ENCODE assay signal across 27 mouse cellular contexts in genomic region chr9:22121545-22121944, GRCm38 (mm10). TPM values are rescaled to one million over a fixed set of nuclear protein-coding genes. Genes with fewer than 3 reads are reported as not detected.
DNase-seq lines count a peak whose midpoint lies in the region; ATAC-seq and TF ChIP-seq lines count a peak whose summit lies in the region.
"Had no signal": no experiment of that assay in that cellular context is flagged by ENCODE, and none has a peak within 500 bp of the region (broad histone marks: within the 10 kb centered on the region; RNA-seq: fewer than 3 reads in every experiment).

No protein-coding gene starts in this region.

- intact Hi-C loops in gastrocnemius, postnatal 14 days (cut with DNase I; ENCODE audit: low total_unique reads): no loop called here

- no peak for DNase-seq in G1E (ENCODE audit: low spot score)
- DNase-seq in liver, embryonic 13.5 days: peak; percentile 61
- DNase-seq in gastrocnemius, postnatal 14 days: no peak
- DNase-seq in right cerebral cortex, postnatal 25 days: no peak
- DNase-seq: adrenal gland, postnatal 25 days; cerebellum, adult 18-20 months; cerebellum, postnatal 10 days; forebrain, postnatal 0 days; heart, postnatal 14 days; kidney, adult 8-10 months; kidney, postnatal 4 days; lung, adult 2 months; lung, postnatal 10 days had no signal

- peaks cover 7% of the 10 kb centered on the region for H3K36me3 ChIP-seq in G1E (replicated peaks)
- peaks cover 14% of the 10 kb centered on the region for H3K36me3 ChIP-seq in liver, embryonic 13.5 days
- H3K36me3 ChIP-seq in midbrain, embryonic 13.5 days: no peaks in the 10 kb centered on the region
- H3K36me3 ChIP-seq: embryonic facial prominence, embryonic 13.5 days; forebrain, embryonic 12.5 days; intestine, embryonic 15.5 days; limb, embryonic 13.5 days; midbrain, embryonic 12.5 days had no signal

- H3K27ac ChIP-seq in liver, embryonic 13.5 days: peak overlapping the region; percentile 87
- H3K27ac ChIP-seq in midbrain, embryonic 13.5 days: no peak overlapping the region
- H3K27ac ChIP-seq: embryonic facial prominence, embryonic 13.5 days; forebrain, embryonic 12.5 days; intestine, embryonic 15.5 days; kidney, postnatal 0 days; limb, embryonic 13.5 days; midbrain, embryonic 12.5 days had no signal

- ATAC-seq in G1E (ENCODE audit: extremely low read depth, insufficient number of reproducible peaks, low FRiP score, poor library complexity, severe bottlenecking): peak; percentile 62
- peak; percentile 59 for ATAC-seq in erythroblast, adult 5-6 weeks (replicated peaks; ENCODE audit: low FRiP score, poor library complexity, severe bottlenecking)
- peak; percentile 70 for ATAC-seq in liver, embryonic 13.5 days (ENCODE audit: low read depth)
- peak; percentile 51; the same call in 1 of the 2 replicates for ATAC-seq in megakaryocyte-erythroid progenitor cell, adult 5-6 weeks (replicated peaks; ENCODE audit: low FRiP score, low TSS enrichment, poor library complexity, severe bottlenecking)
- ATAC-seq in midbrain, embryonic 13.5 days: no peak
- ATAC-seq: CD4-positive, CD25-positive, alpha-beta regulatory T cell, adult 4 months; forebrain, postnatal 0 days; hindbrain, embryonic 16.5 days; intestine, embryonic 15.5 days had no signal

- peak overlapping the region; percentile 35 for H3K4me2 ChIP-seq in liver, embryonic 13.5 days
- H3K4me2 ChIP-seq in midbrain, embryonic 13.5 days (replicated peaks): no peak overlapping the region
- H3K4me2 ChIP-seq: embryonic facial prominence, embryonic 13.5 days; forebrain, embryonic 12.5 days; intestine, embryonic 15.5 days; limb, embryonic 13.5 days; midbrain, embryonic 12.5 days had no signal

- H3K4me1 ChIP-seq in G1E (ENCODE audit: insufficient read depth, low read depth, low read length): peaks cover 74% of the 10 kb centered on the region
- H3K4me1 ChIP-seq in liver, embryonic 13.5 days (replicated peaks): peaks cover 86% of the 10 kb centered on the region
- peaks cover 9% of the 10 kb centered on the region for H3K4me1 ChIP-seq in midbrain, embryonic 13.5 days (replicated peaks)

- no peaks in the 10 kb centered on the region for H3K27me3 ChIP-seq in G1E (ENCODE audit: insufficient read depth, low read length)
- no peaks in the 10 kb centered on the region for H3K27me3 ChIP-seq in liver, embryonic 13.5 days
- H3K27me3 ChIP-seq in midbrain, embryonic 13.5 days: peaks cover 6% of the 10 kb centered on the region; the same call in 1 of the 2 replicates
- H3K27me3 ChIP-seq: forebrain, embryonic 12.5 days; intestine, embryonic 15.5 days; limb, embryonic 13.5 days had no signal

- H3K4me3 ChIP-seq in G1E (ENCODE audit: low read depth, low read length): no peak overlapping the region; the same call in 1 of the 2 replicates
- no peak overlapping the region for H3K4me3 ChIP-seq in liver, embryonic 13.5 days (replicated peaks)
- H3K4me3 ChIP-seq in midbrain, embryonic 13.5 days (replicated peaks): no peak overlapping the region
- H3K4me3 ChIP-seq: embryonic facial prominence, embryonic 13.5 days; erythroblast, embryonic 14.5 days; forebrain, embryonic 12.5 days; intestine, embryonic 15.5 days; limb, embryonic 13.5 days; midbrain, embryonic 12.5 days had no signal

- H3K9me3 ChIP-seq in G1E (replicated peaks): 0 out of 2 replicates have a peak, but pooled peaks cover 2% of the 10 kb centered on the region
- H3K9me3 ChIP-seq in liver, embryonic 13.5 days (replicated peaks): no peaks in the 10 kb centered on the region
- no peaks in the 10 kb centered on the region for H3K9me3 ChIP-seq in midbrain, embryonic 13.5 days
- H3K9me3 ChIP-seq: embryonic facial prominence, embryonic 13.5 days; forebrain, embryonic 12.5 days; intestine, embryonic 15.5 days; limb, embryonic 13.5 days; midbrain, embryonic 12.5 days had no signal

- peak overlapping the region; percentile 37; the same call in 1 of the 2 replicates for H3K9ac ChIP-seq in liver, embryonic 13.5 days
- H3K9ac ChIP-seq in midbrain, embryonic 13.5 days (replicated peaks): no peak overlapping the region
- H3K9ac ChIP-seq: embryonic facial prominence, embryonic 13.5 days; forebrain, embryonic 12.5 days; forebrain, postnatal 0 days; intestine, embryonic 15.5 days; limb, embryonic 13.5 days; midbrain, embryonic 12.5 days had no signal

- TF ChIP-seq CTCF in G1E (IDR thresholded peaks at IDR 0.05; ENCODE audit: low read depth, low read length): no peak

RNA-seq across cellular contexts. Expression of gene Elof1, which starts 4.6 kb away (rescaled TPM):
- total RNA-seq in G1E (2014; fragmentation: Nextera tagmentation) (88.3 and 119 TPM in 2 replicates), G1E (2017) (66.7 and 86.0 TPM in 2 replicates)
- polyA plus RNA-seq in G1E (2012): 90.8 and 98.4 TPM in 2 replicates
- 28.4 and 30.7 TPM in 2 replicates for total RNA-seq in erythroblast, adult 5-6 weeks (2015; ENCODE audit: low replicate concordance)
- 14.1 and 15.8 TPM in 2 replicates for total RNA-seq in erythroblast, adult 5-6 weeks (2017; ENCODE audit: low replicate concordance)
- 103 and 109 TPM in 2 replicates for polyA plus RNA-seq in liver, embryonic 13.5 days (2015; fragmentation: Nextera tagmentation; extraction: Ambion mirVana)
- 95.3 and 98.7 TPM in 2 replicates for total RNA-seq in megakaryocyte-erythroid progenitor cell, adult 5-6 weeks (2014; fragmentation: Nextera tagmentation)
- total RNA-seq in megakaryocyte-erythroid progenitor cell, adult 5-6 weeks (2017): 31.1 and 51.7 TPM in 2 replicates
- polyA plus RNA-seq in midbrain, embryonic 13.5 days (2015; fragmentation: Nextera tagmentation; extraction: Ambion mirVana): 185 and 190 TPM in 2 replicates
- 10 to 100 TPM; 30.1 to 32.7 TPM for total RNA-seq in gastrocnemius, postnatal 14 days (2021)

RNA-seq across cellular contexts. Expression of gene Acp5, which starts 14.0 kb away (rescaled TPM):
- 17.1 and 24.2 TPM in 2 replicates for total RNA-seq in G1E (2014; fragmentation: Nextera tagmentation)
- total RNA-seq in G1E (2017): 10.3 and 13.0 TPM in 2 replicates
- polyA plus RNA-seq in G1E (2012): 27.6 and 28.5 TPM in 2 replicates
- 10.8 and 20.7 TPM in 2 replicates for total RNA-seq in erythroblast, adult 5-6 weeks (2015; ENCODE audit: low replicate concordance)
- total RNA-seq in erythroblast, adult 5-6 weeks (2017; ENCODE audit: low replicate concordance): 9.8 and 18.1 TPM in 2 replicates
- polyA plus RNA-seq in liver, embryonic 13.5 days (2015; fragmentation: Nextera tagmentation; extraction: Ambion mirVana): 184 and 187 TPM in 2 replicates
- 11.3 and 19.4 TPM in 2 replicates for total RNA-seq in megakaryocyte-erythroid progenitor cell, adult 5-6 weeks (2014; fragmentation: Nextera tagmentation)
- 2.2 and 6.5 TPM in 2 replicates for total RNA-seq in megakaryocyte-erythroid progenitor cell, adult 5-6 weeks (2017)
- 0.42 and 0.64 TPM in 2 replicates for polyA plus RNA-seq in midbrain, embryonic 13.5 days (2015; fragmentation: Nextera tagmentation; extraction: Ambion mirVana)
- 1 to 10 TPM in 1 of 2 experiments, under 1 TPM in 1; 0.55 to 1.1 TPM for total RNA-seq in gastrocnemius, postnatal 14 days (2021)

RNA-seq across cellular contexts. Expression of gene Cnn1, which starts 22.5 kb away (rescaled TPM):
- not detected in 2 replicates for total RNA-seq in G1E (2014; fragmentation: Nextera tagmentation)
- 0.05 and 0.17 TPM in 2 replicates for total RNA-seq in G1E (2017)
- polyA plus RNA-seq in G1E (2012): not detected in 2 replicates
- total RNA-seq in erythroblast, adult 5-6 weeks (2015; ENCODE audit: low replicate concordance): not detected in 2 replicates
- not detected in 2 replicates for total RNA-seq in erythroblast, adult 5-6 weeks (2017; ENCODE audit: low replicate concordance)
- 1.9 and 3.6 TPM in 2 replicates for polyA plus RNA-seq in liver, embryonic 13.5 days (2015; fragmentation: Nextera tagmentation; extraction: Ambion mirVana)
- not detected in 2 replicates for total RNA-seq in megakaryocyte-erythroid progenitor cell, adult 5-6 weeks (2014; fragmentation: Nextera tagmentation)
- total RNA-seq in megakaryocyte-erythroid progenitor cell, adult 5-6 weeks (2017): 0.19 TPM in 1 of 2 replicates, not detected in the other
- polyA plus RNA-seq in midbrain, embryonic 13.5 days (2015; fragmentation: Nextera tagmentation; extraction: Ambion mirVana): 1.7 and 2.0 TPM in 2 replicates
- total RNA-seq in gastrocnemius, postnatal 14 days (2021): 1 to 10 TPM; 1.7 to 7.9 TPM
- total RNA-seq: common myeloid progenitor, adult 5-6 weeks; monocyte, adult 5-6 weeks had no signal
- polyA plus RNA-seq: erythroblast, embryonic 14.5 days had no signal

RNA-seq across cellular contexts. Expression of gene Pigyl, which starts 35.1 kb away (rescaled TPM):
- 24.8 and 30.3 TPM in 2 replicates for total RNA-seq in G1E (2014; fragmentation: Nextera tagmentation)
- 34.1 and 37.6 TPM in 2 replicates for total RNA-seq in G1E (2017)
- polyA plus RNA-seq in G1E (2012): 85.2 and 86.5 TPM in 2 replicates
- 5.6 and 8.8 TPM in 2 replicates for total RNA-seq in erythroblast, adult 5-6 weeks (2015; ENCODE audit: low replicate concordance)
- total RNA-seq in erythroblast, adult 5-6 weeks (2017; ENCODE audit: low replicate concordance): 8.2 and 9.3 TPM in 2 replicates
- 42.1 and 44.6 TPM in 2 replicates for polyA plus RNA-seq in liver, embryonic 13.5 days (2015; fragmentation: Nextera tagmentation; extraction: Ambion mirVana)
- 31.2 and 49.5 TPM in 2 replicates for total RNA-seq in megakaryocyte-erythroid progenitor cell, adult 5-6 weeks (2014; fragmentation: Nextera tagmentation)
- total RNA-seq in megakaryocyte-erythroid progenitor cell, adult 5-6 weeks (2017): 22.3 and 42.3 TPM in 2 replicates
- 79.4 and 88.3 TPM in 2 replicates for polyA plus RNA-seq in midbrain, embryonic 13.5 days (2015; fragmentation: Nextera tagmentation; extraction: Ambion mirVana)
- 10 to 100 TPM; 29.3 to 30.3 TPM for total RNA-seq in gastrocnemius, postnatal 14 days (2021)

RNA-seq across cellular contexts. Expression of gene Ecsit, which starts 36.3 kb away (rescaled TPM):
- total RNA-seq in G1E (2014; fragmentation: Nextera tagmentation): 18.2 and 25.4 TPM in 2 replicates
- 24.0 and 28.5 TPM in 2 replicates for total RNA-seq in G1E (2017)
- polyA plus RNA-seq in G1E (2012): 33.2 and 43.2 TPM in 2 replicates
- 1.9 and 3.3 TPM in 2 replicates for total RNA-seq in erythroblast, adult 5-6 weeks (2015; ENCODE audit: low replicate concordance)
- 3.5 and 4.2 TPM in 2 replicates for total RNA-seq in erythroblast, adult 5-6 weeks (2017; ENCODE audit: low replicate concordance)
- polyA plus RNA-seq in liver, embryonic 13.5 days (2015; fragmentation: Nextera tagmentation; extraction: Ambion mirVana): 33.4 and 34.2 TPM in 2 replicates
- total RNA-seq in megakaryocyte-erythroid progenitor cell, adult 5-6 weeks (2014; fragmentation: Nextera tagmentation): 35.7 and 37.0 TPM in 2 replicates
- 18.6 and 36.6 TPM in 2 replicates for total RNA-seq in megakaryocyte-erythroid progenitor cell, adult 5-6 weeks (2017)
- 44.3 and 50.3 TPM in 2 replicates for polyA plus RNA-seq in midbrain, embryonic 13.5 days (2015; fragmentation: Nextera tagmentation; extraction: Ambion mirVana)
- total RNA-seq in gastrocnemius, postnatal 14 days (2021): 10 to 100 TPM; 68.5 to 72.2 TPM
